Mouse (Mus musculus) kidney, embryonic 14.5 days (tissue): ENCODE data around the gene Cgrrf1. TPM values are rescaled to one million over a fixed set of nuclear protein-coding genes. Genes with fewer than 3 reads are reported as not detected.

Experiments used
- ATAC-seq: fragments of 200-750 bp; cut with Nextera tagmentation; 2 replicates; pipeline ENCODE4 v1.8.0; 2017; ENCODE audit warnings: moderate number of reproducible peaks, mild to moderate bottlenecking, moderate TSS enrichment, moderate library complexity; ENCODE audit not compliant: low FRiP score, low TSS enrichment
- H3K27ac ChIP-seq: fragments of 300-500 bp; sonication (generic); 2 replicates; pipeline ENCODE4 v1.5.1; 2014; ENCODE audit warnings: low read depth, mild to moderate bottlenecking, low read length, moderate library complexity, mixed read lengths
- H3K27me3 ChIP-seq: fragments of 300-500 bp; sonication (generic); 2 replicates; pipeline ENCODE4 v1.6.1; 2014; ENCODE audit warnings: mild to moderate bottlenecking, low read length; ENCODE audit not compliant: control insufficient read depth, insufficient read depth
- H3K36me3 ChIP-seq: fragments of 300-500 bp; sonication (generic); 2 replicates; pipeline ENCODE4 v1.6.1; 2014; ENCODE audit warnings: low read length, mixed read lengths; ENCODE audit not compliant: control insufficient read depth, insufficient read depth
- H3K4me1 ChIP-seq: fragments of 300-500 bp; sonication (generic); 2 replicates; pipeline ENCODE4 v1.6.1; 2014; ENCODE audit warnings: low read length, mixed read lengths; ENCODE audit not compliant: control insufficient read depth, insufficient read depth
- H3K4me2 ChIP-seq: fragments of 300-500 bp; sonication (generic); replicated peaks from 2 replicates; pipeline ENCODE4 v1.6.1; 2014; ENCODE audit warnings: low read depth, mild to moderate bottlenecking, low read length
- H3K4me3 ChIP-seq: fragments of 300-500 bp; sonication (generic); 2 replicates; pipeline ENCODE4 v1.5.1; 2014; ENCODE audit warnings: mild to moderate bottlenecking, low read length
- H3K9ac ChIP-seq: fragments of 300-500 bp; sonication (generic); 2 replicates; pipeline ENCODE4 v1.6.1; 2014; ENCODE audit warnings: low read depth, mild to moderate bottlenecking, low read length, moderate library complexity
- H3K9me3 ChIP-seq: fragments of 300-500 bp; sonication (generic); 2 replicates; pipeline ENCODE4 v1.6.1; 2016; ENCODE audit warnings: low read length; ENCODE audit not compliant: control insufficient read depth
- WGBS: fragments of 180-500 bp; shearing (Covaris S2); extraction: QIAGEN DNeasy Blood & Tissue Kit; methylation state at CpG from one replicate; pipeline ENCODE4 v1.1.7; 2014; 5-methylcytosine and 5-hydroxymethylcytosine counted together
- polyA plus RNA-seq: library from polyadenylated mRNA; unstranded; fragments of >200 nt; fragmentation: Nextera tagmentation; extraction: Ambion mirVana; gene quantifications from 2 replicates; pipeline ENCODE4 v1.2.1, GENCODE M21; 2014

The Cgrrf1 gene
- 30.6 and 38.6 TPM in 2 replicates for polyA plus RNA-seq

GRCm38 (mm10) chr14:46831837-46832333 lies at the start of gene Cgrrf1:
TSS of gene Cgrrf1 (plus strand) at chr14:46832125.
- peak; percentile 98 for ATAC-seq
- under 1% methylated on average over 32 of the region's 32 CpGs for WGBS

GRCm38 (mm10) chr14:46782187-46782828 lies 49.6 kb upstream of the Cgrrf1 start:
- Histone ChIP-seq H3K4me1 (peaks cover 5% of the 10 kb centered on the region), H3K36me3 (peaks cover 52% of the 10 kb centered on the region)
- 89% methylated on average over 8 of the region's 8 CpGs for WGBS

More at GRCm38 (mm10) chr14:46831837-46832333, at the start of gene Cgrrf1:
- Histone ChIP-seq H3K27me3 (no peaks in the 10 kb centered on the region), H3K4me1 (0 out of 2 replicates have a peak, but pooled peaks cover 2% of the 10 kb centered on the region), H3K36me3 (no peaks in the 10 kb centered on the region), H3K4me3 (peak within 1 kb of the TSS; percentile 88), H3K27ac (peak within 1 kb of the TSS; percentile 44), H3K9me3 (no peaks in the 10 kb centered on the region), H3K9ac (peak within 1 kb of the TSS; percentile 84), H3K4me2 (peak within 1 kb of the TSS; percentile 73)

GRCm38 (mm10) chr14:46783327-46783926 lies 48.5 kb upstream of the Cgrrf1 start:
- ATAC-seq, result no peak
- H3K4me2 ChIP-seq, result no peak overlapping the region
- peaks cover 41% of the 10 kb centered on the region for H3K36me3 ChIP-seq
- no peaks in the 10 kb centered on the region for H3K27me3 ChIP-seq
- no peak overlapping the region for H3K9ac ChIP-seq
- peaks cover 5% of the 10 kb centered on the region for H3K4me1 ChIP-seq
- H3K4me3 ChIP-seq, result no peak overlapping the region
- 89% methylated on average over 10 of the region's 10 CpGs for WGBS
- H3K27ac ChIP-seq, result no peak overlapping the region
- H3K9me3 ChIP-seq, result peaks cover 9% of the 10 kb centered on the region

More at GRCm38 (mm10) chr14:46782187-46782828, 49.6 kb upstream of the Cgrrf1 start:
- Histone ChIP-seq H3K27ac (no peak overlapping the region), H3K9ac (no peak overlapping the region), H3K4me2 (no peak overlapping the region), H3K4me3 (no peak overlapping the region), H3K9me3 (peaks cover 9% of the 10 kb centered on the region), H3K27me3 (no peaks in the 10 kb centered on the region)
- ATAC-seq, result no peak

GRCm38 (mm10) chr14:46785247-46785646 lies 46.7 kb upstream of the Cgrrf1 start:
- no peaks in the 10 kb centered on the region for H3K9me3 ChIP-seq
- no peak overlapping the region for H3K9ac ChIP-seq
- no peak overlapping the region for H3K4me2 ChIP-seq
- H3K27ac ChIP-seq, result no peak overlapping the region
- WGBS, result 90% methylated on average over 5 of the region's 5 CpGs
- peaks cover 23% of the 10 kb centered on the region for H3K36me3 ChIP-seq
- no peak for ATAC-seq
- no peak overlapping the region for H3K4me3 ChIP-seq
- peaks cover 5% of the 10 kb centered on the region for H3K4me1 ChIP-seq
- H3K27me3 ChIP-seq, result no peaks in the 10 kb centered on the region

GRCm38 (mm10) chr14:46787454-46787786 lies 44.5 kb upstream of the Cgrrf1 start:
- Histone ChIP-seq H3K4me3 (peak overlapping the region; percentile 93), H3K36me3 (peaks cover 7% of the 10 kb centered on the region), H3K4me1 (peaks cover 5% of the 10 kb centered on the region), H3K27ac (peak overlapping the region; percentile 98), H3K9ac (peak overlapping the region; percentile 99), H3K27me3 (no peaks in the 10 kb centered on the region), H3K4me2 (peak overlapping the region; percentile 78), H3K9me3 (no peaks in the 10 kb centered on the region)
- WGBS, result under 1% methylated on average over 11 of the region's 11 CpGs
- ATAC-seq, result no peak

GRCm38 (mm10) chr14:46787787-46788504 lies 44.0 kb upstream of the Cgrrf1 start, which contains the start of gene Cnih1:
TSS of gene Cnih1 (minus strand) at chr14:46788411.
- Histone ChIP-seq H3K27me3 (no peaks in the 10 kb centered on the region), H3K4me1 (peaks cover 5% of the 10 kb centered on the region), H3K9me3 (no peaks in the 10 kb centered on the region), H3K9ac (peak within 1 kb of the TSS; percentile 99), H3K27ac (peak within 1 kb of the TSS; percentile 98), H3K36me3 (peaks cover 7% of the 10 kb centered on the region), H3K4me3 (peak within 1 kb of the TSS; percentile 93), H3K4me2 (peak within 1 kb of the TSS; percentile 78)
- WGBS, result under 1% methylated on average over 77 of the region's 86 CpGs
- peak; percentile 96 for ATAC-seq

GRCm38 (mm10) chr14:46788505-46788901 lies 43.4 kb upstream of the Cgrrf1 start:
- Histone ChIP-seq H3K4me1 (peaks cover 5% of the 10 kb centered on the region), H3K9ac (no peak overlapping the region), H3K27ac (peak overlapping the region; percentile 77; the same call in 1 of the 2 replicates), H3K4me2 (peak overlapping the region; percentile 31), H3K4me3 (peak overlapping the region; percentile 93), H3K27me3 (no peaks in the 10 kb centered on the region), H3K9me3 (no peaks in the 10 kb centered on the region), H3K36me3 (peaks cover 2% of the 10 kb centered on the region; the same call in 1 of the 2 replicates)
- ATAC-seq, result no peak
- WGBS, result 21% methylated on average over 8 of the region's 8 CpGs

GRCm38 (mm10) chr14:46790303-46790702 lies 41.6 kb upstream of the Cgrrf1 start:
- WGBS, result 82% methylated on average over 4 of the region's 4 CpGs
- H3K9ac ChIP-seq, result no peak overlapping the region
- no peaks in the 10 kb centered on the region for H3K27me3 ChIP-seq
- no peak for ATAC-seq
- no peak overlapping the region for H3K4me3 ChIP-seq
- H3K4me2 ChIP-seq, result no peak overlapping the region
- no peaks in the 10 kb centered on the region for H3K9me3 ChIP-seq
- H3K4me1 ChIP-seq, result peaks cover 5% of the 10 kb centered on the region
- H3K27ac ChIP-seq, result no peak overlapping the region
- no peaks in the 10 kb centered on the region for H3K36me3 ChIP-seq
